ENCODE assay signal across 22 mouse cellular contexts in the genomic region with DNA sequence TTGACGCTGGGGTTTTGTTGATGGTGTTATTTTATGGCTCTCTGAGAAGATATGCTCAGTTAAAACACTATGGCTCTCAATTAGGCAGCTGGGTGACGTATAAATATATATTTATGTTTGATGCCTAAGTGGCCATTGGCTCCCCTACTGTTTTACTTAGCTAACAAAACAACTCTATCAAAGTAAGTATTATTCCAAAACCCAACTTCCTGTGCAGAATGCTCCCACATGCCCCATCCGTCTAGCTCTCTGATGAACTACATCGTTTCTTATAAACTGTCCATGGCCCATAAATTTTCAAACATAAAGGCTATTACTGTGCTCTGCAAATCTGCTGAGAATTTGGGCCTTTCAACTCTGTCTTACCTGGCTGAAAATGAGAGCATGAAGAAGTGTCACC.
"Had no signal": no experiment of that assay in that cellular context is flagged by ENCODE, and none has a peak within 500 bp of the region (broad histone marks: within the 10 kb centered on the region; RNA-seq: fewer than 3 reads in every experiment).

No protein-coding gene starts in this region.

- H3K9ac ChIP-seq: heart, embryonic 12.5 days; hindbrain, embryonic 12.5 days; hindbrain, embryonic 15.5 days; limb, embryonic 13.5 days; limb, embryonic 15.5 days; liver, embryonic 12.5 days; liver, embryonic 14.5 days had no signal

- H3K4me2 ChIP-seq: heart, embryonic 12.5 days; hindbrain, embryonic 12.5 days; hindbrain, embryonic 15.5 days; limb, embryonic 13.5 days; limb, embryonic 15.5 days; liver, embryonic 12.5 days had no signal

- H3K27me3 ChIP-seq: heart, embryonic 12.5 days; hindbrain, embryonic 12.5 days; hindbrain, embryonic 15.5 days; limb, embryonic 13.5 days; limb, embryonic 15.5 days; liver, embryonic 12.5 days had no signal

- ATAC-seq: hindbrain, postnatal 0 days; intestine, embryonic 16.5 days; liver, embryonic 12.5 days had no signal

- H3K4me3 ChIP-seq: gastrocnemius, adult 2 months; heart, embryonic 10.5 days; heart, embryonic 12.5 days; hindbrain, embryonic 10.5 days; hindbrain, embryonic 12.5 days; hindbrain, embryonic 15.5 days; limb, embryonic 13.5 days; limb, embryonic 15.5 days; liver, embryonic 12.5 days had no signal

- H3K27ac ChIP-seq: gastrocnemius, adult 2 months; heart, embryonic 10.5 days; hindbrain, embryonic 10.5 days; hindbrain, embryonic 12.5 days; hindbrain, embryonic 15.5 days; hindbrain, postnatal 0 days; limb, embryonic 13.5 days; limb, embryonic 15.5 days; liver, embryonic 12.5 days; liver, embryonic 14.5 days had no signal

- DNase-seq: gastrocnemius, adult 2 months; gastrocnemius, postnatal 10 days; gastrocnemius, postnatal 25 days; heart, adult 18-20 months; heart, postnatal 10 days; heart, postnatal 4 days; kidney, adult 11 months; kidney, adult 8-10 months; kidney, postnatal 36 days; layer of hippocampus, adult 9-11 months; layer of hippocampus, postnatal 36 days had no signal

- H3K4me1 ChIP-seq: heart, embryonic 10.5 days; heart, embryonic 12.5 days; hindbrain, embryonic 10.5 days; hindbrain, embryonic 12.5 days; hindbrain, embryonic 15.5 days; liver, embryonic 12.5 days had no signal

- H3K9me3 ChIP-seq: heart, embryonic 10.5 days; heart, embryonic 12.5 days; hindbrain, embryonic 10.5 days; hindbrain, embryonic 12.5 days; hindbrain, embryonic 15.5 days; limb, embryonic 13.5 days; limb, embryonic 15.5 days; liver, embryonic 12.5 days had no signal

- H3K36me3 ChIP-seq: heart, embryonic 10.5 days; heart, embryonic 12.5 days; hindbrain, embryonic 10.5 days; hindbrain, embryonic 12.5 days; hindbrain, embryonic 15.5 days; limb, embryonic 13.5 days; limb, embryonic 15.5 days; liver, embryonic 12.5 days had no signal
